Mouse (Mus musculus) liver, embryonic 15.5 days (tissue): Measurements from ENCODE around the gene Sertad4. TPM values are rescaled to one million over a fixed set of nuclear protein-coding genes. Genes with fewer than 3 reads are reported as not detected.

Source experiments
- ATAC-seq: fragments of 200-750 bp; cut with Nextera tagmentation; 2 replicates; pipeline ENCODE4 v1.8.0; 2017; ENCODE audit warnings: moderate number of reproducible peaks, mild to moderate bottlenecking, moderate library complexity; ENCODE audit not compliant: insufficient read depth
- H3K27ac ChIP-seq: fragments of 300-500 bp; sonication (generic); replicated peaks from 2 replicates; pipeline ENCODE4 v1.5.1; 2015; ENCODE audit warnings: mild to moderate bottlenecking, inconsistent platforms
- H3K27me3 ChIP-seq: fragments of 300-500 bp; sonication (generic); 2 replicates; pipeline ENCODE4 v1.6.1; 2015; ENCODE audit warnings: mild to moderate bottlenecking, inconsistent platforms
- H3K36me3 ChIP-seq: fragments of 300-500 bp; sonication (generic); replicated peaks from 2 replicates; pipeline ENCODE4 v1.6.1; 2015; ENCODE audit warnings: moderate library complexity, mild to moderate bottlenecking, inconsistent platforms
- H3K4me1 ChIP-seq: fragments of 300-500 bp; sonication (generic); replicated peaks from 2 replicates; pipeline ENCODE4 v1.6.1; 2015; ENCODE audit warnings: inconsistent platforms
- H3K4me2 ChIP-seq: fragments of 300-500 bp; sonication (generic); 2 replicates; pipeline ENCODE4 v1.6.1; 2015; ENCODE audit warnings: moderate library complexity, mild to moderate bottlenecking, inconsistent platforms
- H3K4me3 ChIP-seq: fragments of 300-500 bp; sonication (generic); replicated peaks from 2 replicates; pipeline ENCODE4 v1.5.1; 2015; ENCODE audit warnings: mild to moderate bottlenecking, inconsistent platforms
- H3K9ac ChIP-seq: fragments of 300-500 bp; sonication (generic); 2 replicates; pipeline ENCODE4 v1.6.1; 2015; ENCODE audit warnings: moderate library complexity, mild to moderate bottlenecking, inconsistent platforms
- H3K9me3 ChIP-seq: fragments of 300-500 bp; sonication (generic); replicated peaks from 2 replicates; pipeline ENCODE4 v1.6.1; 2016; ENCODE audit warnings: inconsistent platforms
- WGBS: fragments of 180-500 bp; shearing (Covaris S2); methylation state at CpG from one replicate; pipeline ENCODE4 v1.1.7; 2015; ENCODE audit warnings: mixed read lengths; ENCODE audit not compliant: insufficient replicate concordance; 5-methylcytosine and 5-hydroxymethylcytosine counted together
- polyA plus RNA-seq: library from polyadenylated mRNA; unstranded; fragments of >200 nt; fragmentation: Nextera tagmentation; extraction: Ambion mirVana; gene quantifications from 2 replicates; pipeline ENCODE4 v1.2.1, GENCODE M21; 2015

Gene Sertad4
- polyA plus RNA-seq, 1 experiment from 2014 or later: 0.76 TPM

DNA sequence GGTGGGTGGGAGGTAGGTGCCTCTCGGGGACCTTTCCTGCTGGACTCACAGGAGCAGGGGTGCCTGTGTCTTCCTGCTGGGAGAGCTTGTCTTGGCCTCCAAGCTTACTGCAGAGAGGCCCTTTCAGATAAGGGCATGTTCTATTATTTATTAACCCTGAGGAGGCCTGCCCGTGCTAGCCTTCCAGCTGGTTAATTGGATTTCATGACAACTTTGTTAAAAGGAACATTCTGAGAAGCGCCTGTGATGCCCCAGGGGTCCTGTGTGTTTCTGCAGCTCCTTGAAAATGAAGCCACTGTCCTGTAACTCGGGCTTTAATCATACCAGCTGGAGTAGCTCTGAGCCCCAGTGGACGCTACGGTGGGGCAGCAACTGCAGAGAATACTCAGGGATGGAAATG is 25.1 kb downstream of the Sertad4 start:
- H3K36me3 ChIP-seq: no peaks in the 10 kb centered on the region
- no peak for ATAC-seq
- H3K4me1 ChIP-seq: peaks cover 31% of the 10 kb centered on the region
- H3K4me2 ChIP-seq: no peak overlapping the region
- 43% methylated on average over 6 of the region's 6 CpGs for WGBS
- H3K9me3 ChIP-seq: no peaks in the 10 kb centered on the region
- no peak overlapping the region for H3K4me3 ChIP-seq
- no peak overlapping the region for H3K27ac ChIP-seq
- peaks cover 33% of the 10 kb centered on the region for H3K27me3 ChIP-seq
- no peak overlapping the region for H3K9ac ChIP-seq

DNA sequence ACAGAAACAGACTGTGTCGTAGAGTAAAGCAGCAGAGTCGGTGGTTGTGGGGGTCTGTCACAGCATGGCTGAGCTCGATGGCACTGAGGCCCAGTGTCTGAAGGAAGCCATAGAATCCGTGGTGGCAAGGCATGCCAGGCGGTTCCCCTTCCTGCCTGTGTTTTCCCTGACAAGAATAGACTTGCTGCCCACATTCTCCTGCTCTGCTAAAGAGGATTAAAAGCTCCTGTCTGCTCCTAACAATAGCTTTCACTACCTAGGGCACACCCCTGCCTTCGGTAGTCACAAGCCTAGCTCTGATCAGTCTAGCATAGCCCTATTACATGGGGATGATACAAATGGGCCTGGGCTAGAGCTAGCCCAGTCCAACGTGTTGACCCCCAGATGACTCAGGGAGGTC is 26.6 kb downstream of the Sertad4 start:
- 43% methylated on average over 7 of the region's 7 CpGs for WGBS
- H3K9ac ChIP-seq: no peak overlapping the region

DNA sequence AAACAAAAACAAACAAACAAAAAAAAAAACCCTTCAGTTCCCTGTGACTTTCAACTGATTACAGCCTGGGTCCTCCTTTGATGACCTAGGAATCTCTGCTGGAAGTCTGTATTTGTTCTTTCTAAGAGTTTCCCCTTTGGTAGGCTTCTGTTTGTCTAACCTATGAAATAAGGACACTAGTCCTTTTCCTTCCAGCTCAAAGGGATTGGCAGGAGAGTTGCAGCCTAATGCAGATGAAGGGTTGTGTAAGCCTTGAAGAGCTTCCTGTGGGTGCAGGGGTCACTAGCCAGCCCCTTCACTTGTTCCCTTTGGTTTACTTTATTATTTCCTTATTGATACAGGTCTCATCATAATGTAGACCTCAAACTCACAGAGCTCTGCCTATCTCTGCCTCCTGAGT is 27.6 kb downstream of the Sertad4 start:
- H3K4me2 ChIP-seq: no peak overlapping the region
- no peaks in the 10 kb centered on the region for H3K36me3 ChIP-seq
- H3K27ac ChIP-seq: no peak overlapping the region
- no peak overlapping the region for H3K4me3 ChIP-seq
- H3K4me1 ChIP-seq: peaks cover 8% of the 10 kb centered on the region
- no peaks in the 10 kb centered on the region for H3K9me3 ChIP-seq
- peaks cover 8% of the 10 kb centered on the region for H3K27me3 ChIP-seq
- ATAC-seq: no peak
- H3K9ac ChIP-seq: no peak overlapping the region

More for the DNA sequence above, 26.6 kb downstream of the Sertad4 start:
- H3K27me3 ChIP-seq: peaks cover 18% of the 10 kb centered on the region
- no peak overlapping the region for H3K4me2 ChIP-seq
- no peaks in the 10 kb centered on the region for H3K9me3 ChIP-seq
- H3K4me1 ChIP-seq: peaks cover 16% of the 10 kb centered on the region
- no peaks in the 10 kb centered on the region for H3K36me3 ChIP-seq
- no peak overlapping the region for H3K27ac ChIP-seq
- no peak for ATAC-seq
- no peak overlapping the region for H3K4me3 ChIP-seq

DNA sequence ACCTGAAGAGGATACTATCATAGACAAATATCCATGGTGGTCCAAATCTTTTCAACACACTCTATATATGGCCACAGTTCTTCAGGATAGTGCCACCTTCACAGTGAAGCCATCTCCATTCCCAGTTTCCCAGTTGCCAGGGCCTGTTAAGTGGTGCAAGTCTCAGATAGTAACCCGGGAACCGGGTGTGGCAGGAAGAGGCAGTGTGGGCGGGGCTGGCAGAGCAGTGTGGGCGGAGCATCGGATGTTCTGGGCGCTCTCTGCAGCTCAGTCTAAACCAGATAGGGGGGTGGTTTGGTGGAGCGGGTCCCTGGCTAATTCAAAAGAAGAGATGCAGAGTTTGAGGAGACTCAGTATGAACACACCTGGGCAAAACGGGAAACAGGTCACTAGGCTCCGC is 29.8 kb downstream of the Sertad4 start:
- ATAC-seq: peak; percentile 65
- Histone ChIP-seq H3K9ac (no peak overlapping the region), H3K4me2 (no peak overlapping the region), H3K4me3 (no peak overlapping the region), H3K27me3 (no peaks in the 10 kb centered on the region), H3K27ac (no peak overlapping the region), H3K9me3 (no peaks in the 10 kb centered on the region), H3K36me3 (no peaks in the 10 kb centered on the region), H3K4me1 (peaks cover 8% of the 10 kb centered on the region)
- 15% methylated on average over 9 of the region's 9 CpGs for WGBS

DNA sequence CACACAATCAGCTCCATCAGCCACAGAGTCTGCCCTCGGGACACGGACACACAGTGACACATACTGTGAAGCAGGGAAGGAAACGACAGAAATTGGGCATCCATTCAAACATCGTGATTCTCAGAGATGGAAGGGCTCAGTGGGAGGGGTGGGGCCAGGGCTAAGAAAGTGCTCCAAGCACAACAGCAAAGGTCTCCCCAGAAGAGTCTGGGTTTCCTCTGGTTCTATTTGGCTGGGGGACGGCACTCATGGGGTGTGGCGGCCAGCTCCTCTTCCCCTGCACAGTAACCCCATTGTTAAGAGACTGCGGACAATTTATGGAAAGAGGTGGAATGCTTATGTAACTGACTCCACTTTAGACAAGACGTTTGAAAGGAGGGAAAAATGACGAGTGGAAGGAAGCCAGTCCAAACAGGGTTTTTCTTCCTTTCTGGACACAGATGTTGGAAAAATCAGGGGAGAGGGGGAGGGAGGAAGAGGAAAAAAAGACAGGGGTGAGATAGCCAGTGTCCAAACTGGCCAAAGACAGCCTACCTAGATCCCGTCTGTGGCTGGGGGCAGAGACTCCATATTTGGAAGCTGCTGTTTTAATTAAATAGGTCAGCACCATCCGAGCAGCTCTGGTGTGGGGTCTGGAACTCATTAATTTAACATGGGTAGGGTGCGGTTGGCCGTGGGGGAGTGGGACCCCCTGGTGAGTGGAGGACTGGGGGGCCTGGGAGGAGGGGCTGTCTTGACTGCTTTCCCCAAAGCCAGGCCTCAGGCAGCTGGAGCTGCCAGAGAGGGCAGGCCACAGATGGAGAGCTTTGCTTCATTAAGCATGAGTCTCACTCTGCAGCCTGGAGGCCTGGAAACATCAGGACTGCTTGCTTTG is 32.7 kb downstream of the Sertad4 start:
- no peak overlapping the region for H3K9ac ChIP-seq
- no peak overlapping the region for H3K27ac ChIP-seq
- H3K4me2 ChIP-seq: no peak overlapping the region
- peaks cover 8% of the 10 kb centered on the region for H3K4me1 ChIP-seq
- H3K36me3 ChIP-seq: no peaks in the 10 kb centered on the region
- no peaks in the 10 kb centered on the region for H3K27me3 ChIP-seq
- 40% methylated on average over 13 of the region's 13 CpGs for WGBS
- H3K9me3 ChIP-seq: no peaks in the 10 kb centered on the region
- H3K4me3 ChIP-seq: no peak overlapping the region
- ATAC-seq: no peak

DNA sequence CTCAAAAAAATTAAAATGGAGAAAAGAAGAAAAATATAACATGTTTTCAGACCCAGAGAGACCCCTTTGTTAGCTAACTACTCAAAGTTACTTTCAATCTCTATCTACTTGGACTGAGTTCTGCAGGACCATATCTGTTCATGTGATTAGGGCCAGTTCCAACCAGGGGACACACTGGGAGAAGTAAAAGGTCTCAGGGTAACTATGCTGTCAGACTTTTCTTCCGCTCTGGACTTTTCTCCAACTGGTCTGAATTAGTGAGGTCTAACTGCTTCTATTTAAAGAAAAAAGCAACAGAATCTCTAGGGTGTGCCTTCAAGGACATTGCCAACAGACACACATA is 33.3 kb downstream of the Sertad4 start:
- Histone ChIP-seq H3K4me1 (peaks cover 8% of the 10 kb centered on the region), H3K9ac (no peak overlapping the region), H3K4me3 (no peak overlapping the region), H3K9me3 (no peaks in the 10 kb centered on the region), H3K27ac (no peak overlapping the region), H3K36me3 (no peaks in the 10 kb centered on the region), H3K4me2 (no peak overlapping the region), H3K27me3 (no peaks in the 10 kb centered on the region)
- WGBS: 73% methylated on average over 1 of the region's 1 CpGs
- ATAC-seq: no peak

DNA sequence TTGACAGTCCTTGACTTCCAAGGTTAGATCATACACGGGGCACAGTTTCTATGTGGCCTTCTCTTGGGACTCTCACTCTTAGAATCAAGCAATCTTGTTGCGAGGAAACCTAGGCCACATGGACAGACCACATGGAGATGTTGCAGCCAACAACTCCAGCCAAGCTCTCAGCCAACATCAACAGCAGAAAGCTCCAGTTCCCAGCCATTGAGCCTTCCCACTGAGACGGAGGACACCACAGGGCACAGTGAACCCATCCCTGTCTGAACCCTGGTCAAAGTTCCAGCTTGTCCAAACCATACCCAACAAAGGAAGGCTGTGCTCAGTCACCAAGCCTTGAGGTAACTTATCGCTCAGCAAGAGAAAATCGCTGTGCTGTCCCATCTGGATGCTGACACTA is 37.2 kb downstream of the Sertad4 start:
- WGBS: 66% methylated on average over 5 of the region's 5 CpGs
- Histone ChIP-seq H3K4me2 (no peak overlapping the region), H3K9me3 (no peaks in the 10 kb centered on the region), H3K4me1 (no peaks in the 10 kb centered on the region; the same call in 1 of the 2 replicates), H3K27ac (no peak overlapping the region), H3K27me3 (no peaks in the 10 kb centered on the region), H3K9ac (no peak overlapping the region), H3K4me3 (no peak overlapping the region), H3K36me3 (no peaks in the 10 kb centered on the region)
- ATAC-seq: no peak

DNA sequence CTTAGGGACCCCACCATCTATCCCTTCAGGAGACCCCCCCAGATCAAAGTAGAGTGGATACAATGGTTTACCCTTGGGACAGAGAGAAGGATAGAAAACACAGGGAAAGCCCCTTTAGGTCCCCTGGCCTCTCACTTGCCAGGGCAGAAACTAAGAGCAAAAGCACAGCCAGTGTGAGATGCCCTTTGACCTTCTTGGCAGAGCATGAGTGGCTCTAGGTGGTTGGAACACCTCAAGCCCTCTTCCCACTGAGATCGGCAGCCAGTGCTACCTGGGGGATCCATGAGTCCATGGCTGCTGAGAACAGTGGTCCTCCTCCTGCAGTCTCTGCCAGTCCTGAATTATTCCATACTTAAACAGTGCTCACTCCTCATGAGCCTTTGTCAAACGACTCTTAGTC is 39.8 kb downstream of the Sertad4 start:
- H3K4me2 ChIP-seq: no peak overlapping the region
- H3K9me3 ChIP-seq: no peaks in the 10 kb centered on the region
- no peaks in the 10 kb centered on the region for H3K27me3 ChIP-seq
- WGBS: 52% methylated on average over 2 of the region's 2 CpGs
- no peak overlapping the region for H3K4me3 ChIP-seq
- H3K9ac ChIP-seq: no peak overlapping the region
- ATAC-seq: no peak
- H3K36me3 ChIP-seq: no peaks in the 10 kb centered on the region
- H3K4me1 ChIP-seq: peaks cover 3% of the 10 kb centered on the region; the same call in 1 of the 2 replicates
- H3K27ac ChIP-seq: no peak overlapping the region

DNA sequence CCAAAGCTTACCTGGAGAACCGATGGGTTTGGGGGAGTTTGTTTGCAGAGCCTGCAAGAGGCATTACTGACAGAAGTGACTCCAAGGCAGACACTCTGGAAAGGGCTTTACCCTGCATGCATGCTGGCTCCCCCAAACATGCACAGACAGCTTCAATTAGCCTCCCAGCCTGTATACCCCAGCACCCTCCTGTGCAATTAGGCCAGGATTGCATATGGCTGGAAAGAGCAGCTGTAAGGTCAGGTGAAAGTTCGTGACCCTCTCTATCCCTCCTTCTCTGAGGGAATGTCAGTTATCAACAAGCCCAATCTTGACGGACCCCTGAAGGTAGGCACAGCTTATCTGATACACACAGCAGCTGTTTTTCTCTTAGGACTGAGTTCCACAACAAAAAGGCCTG is 40.9 kb downstream of the Sertad4 start:
- Histone ChIP-seq H3K4me2 (no peak overlapping the region), H3K9me3 (no peaks in the 10 kb centered on the region), H3K27ac (no peak overlapping the region), H3K4me1 (peaks cover 3% of the 10 kb centered on the region; the same call in 1 of the 2 replicates), H3K36me3 (no peaks in the 10 kb centered on the region), H3K27me3 (no peaks in the 10 kb centered on the region), H3K9ac (no peak overlapping the region), H3K4me3 (no peak overlapping the region)
- ATAC-seq: no peak
- WGBS: 33% methylated on average over 3 of the region's 3 CpGs

DNA sequence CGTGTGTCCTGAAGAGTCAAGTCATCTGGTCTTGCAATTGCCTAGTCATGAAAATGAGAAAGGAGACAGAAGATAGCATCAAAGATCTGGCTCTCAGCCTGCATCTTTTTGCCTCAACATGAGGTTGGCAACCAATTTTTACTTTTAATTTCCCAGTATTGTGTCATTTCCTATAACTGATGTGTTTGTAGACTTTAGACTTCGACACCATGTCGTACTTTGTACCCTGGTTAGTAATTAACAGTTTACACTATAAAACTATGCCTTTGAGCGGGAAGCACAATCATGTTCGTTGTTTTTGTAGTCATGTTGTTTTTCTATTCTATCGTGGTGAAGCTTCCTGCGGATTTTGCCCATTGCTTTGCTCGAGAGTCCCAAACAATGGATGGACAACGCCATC is 42.8 kb downstream of the Sertad4 start:
- Histone ChIP-seq H3K36me3 (no peaks in the 10 kb centered on the region), H3K4me1 (peaks cover 3% of the 10 kb centered on the region; the same call in 1 of the 2 replicates), H3K4me2 (no peak overlapping the region), H3K9me3 (no peaks in the 10 kb centered on the region), H3K27me3 (no peaks in the 10 kb centered on the region), H3K4me3 (no peak overlapping the region), H3K9ac (no peak overlapping the region), H3K27ac (no peak overlapping the region)
- no peak for ATAC-seq
- WGBS: 70% methylated on average over 9 of the region's 9 CpGs

DNA sequence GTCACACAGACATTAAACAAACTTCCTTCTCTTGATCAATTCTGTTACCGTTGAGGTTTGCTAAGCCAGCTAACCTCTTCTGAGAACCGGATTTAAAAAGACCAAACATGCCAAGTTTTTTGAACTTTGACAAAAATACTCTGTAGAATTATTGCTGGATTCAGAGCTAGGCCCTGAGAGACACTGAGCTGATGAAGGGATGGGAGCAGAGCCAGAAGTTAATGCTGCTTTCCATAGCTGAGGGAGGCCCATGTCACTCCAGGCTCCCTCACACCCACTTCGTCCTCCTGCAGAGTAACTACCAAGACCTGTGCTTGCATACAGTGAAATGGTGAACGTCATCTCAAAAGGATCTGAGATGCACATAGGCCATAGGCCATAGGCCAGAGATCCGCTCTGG is 43.3 kb downstream of the Sertad4 start:
- no peaks in the 10 kb centered on the region for H3K9me3 ChIP-seq
- no peaks in the 10 kb centered on the region for H3K36me3 ChIP-seq
- no peak overlapping the region for H3K4me3 ChIP-seq
- ATAC-seq: no peak
- 71% methylated on average over 5 of the region's 5 CpGs for WGBS
- no peak overlapping the region for H3K9ac ChIP-seq
- H3K4me2 ChIP-seq: no peak overlapping the region
- H3K27ac ChIP-seq: no peak overlapping the region
- H3K27me3 ChIP-seq: no peaks in the 10 kb centered on the region
- peaks cover 3% of the 10 kb centered on the region; the same call in 1 of the 2 replicates for H3K4me1 ChIP-seq
